Mouse (Mus musculus) heart, adult 8-10 months (tissue): ENCODE data around the gene Atxn1l. TPM values are rescaled to one million over a fixed set of nuclear protein-coding genes. Genes with fewer than 3 reads are reported as not detected.

Experiments used
- total RNA-seq, 4 experiments: library from RNA; stranded (reverse); gene quantifications; 2 replicates each; pipeline ENCODE4 v1.2.4; 2022

Atxn1l gene
- total RNA-seq, 4 experiments from 2014 or later, result 17.9 to 21.0 (median 20.1) TPM

Other genes with a start within 250 kb of the Atxn1l start
- not detected for gene Pmfbp1, start 243.7 kb downstream of the Atxn1l start, total RNA-seq
- gene Dhx38, start 171.9 kb downstream of the Atxn1l start, total RNA-seq, result 10 to 100 TPM; 11.5 to 12.3 (median 11.8) TPM
- 1 to 10 TPM; 5.3 to 7.1 (median 5.5) TPM for gene Txnl4b, start 171.8 kb downstream of the Atxn1l start, total RNA-seq
- gene Hp, start 158.6 kb downstream of the Atxn1l start, total RNA-seq, result 10 to 100 TPM in 1 of 4 experiments, 1 to 10 TPM in 3; 2.3 to 12.6 (median 5.1) TPM
- gene Dhodh, start 129.1 kb downstream of the Atxn1l start, total RNA-seq, result 10 to 100 TPM; 15.1 to 22.1 (median 18.0) TPM
- gene Pkd1l3, start 123.2 kb downstream of the Atxn1l start, total RNA-seq, result under 1 TPM in 2 of 4 experiments, not detected in 2; 0.16 to 0.35 TPM
- gene Ist1, start 44.5 kb downstream of the Atxn1l start, total RNA-seq, result 10 to 100 TPM; 33.9 to 41.2 (median 36.1) TPM
- gene Zfp821, start 32.2 kb downstream of the Atxn1l start, total RNA-seq, result 1 to 10 TPM; 4.8 to 7.4 (median 6.3) TPM
- 10 to 100 TPM; 30.2 to 37.5 (median 35.7) TPM for gene Ap1g1, start 40.8 kb upstream of the Atxn1l start, total RNA-seq
- 1 to 10 TPM; 3.1 to 4.8 (median 4.2) TPM for gene Phlpp2, start 130.8 kb upstream of the Atxn1l start, total RNA-seq
- under 1 TPM in 2 of 4 experiments, not detected in 2; 0.17 to 0.53 TPM for gene Marveld3, start 224.5 kb upstream of the Atxn1l start, total RNA-seq